Mouse (Mus musculus): ENCODE measurements around the gene Anxa6. TPM values are rescaled to one million over a fixed set of nuclear protein-coding genes. Genes with fewer than 3 reads are reported as not detected.

The Anxa6 gene
- 112 and 116 TPM in 2 replicates for polyA plus RNA-seq (2014; fragmentation: Nextera tagmentation; extraction: Ambion mirVana)

DNA sequence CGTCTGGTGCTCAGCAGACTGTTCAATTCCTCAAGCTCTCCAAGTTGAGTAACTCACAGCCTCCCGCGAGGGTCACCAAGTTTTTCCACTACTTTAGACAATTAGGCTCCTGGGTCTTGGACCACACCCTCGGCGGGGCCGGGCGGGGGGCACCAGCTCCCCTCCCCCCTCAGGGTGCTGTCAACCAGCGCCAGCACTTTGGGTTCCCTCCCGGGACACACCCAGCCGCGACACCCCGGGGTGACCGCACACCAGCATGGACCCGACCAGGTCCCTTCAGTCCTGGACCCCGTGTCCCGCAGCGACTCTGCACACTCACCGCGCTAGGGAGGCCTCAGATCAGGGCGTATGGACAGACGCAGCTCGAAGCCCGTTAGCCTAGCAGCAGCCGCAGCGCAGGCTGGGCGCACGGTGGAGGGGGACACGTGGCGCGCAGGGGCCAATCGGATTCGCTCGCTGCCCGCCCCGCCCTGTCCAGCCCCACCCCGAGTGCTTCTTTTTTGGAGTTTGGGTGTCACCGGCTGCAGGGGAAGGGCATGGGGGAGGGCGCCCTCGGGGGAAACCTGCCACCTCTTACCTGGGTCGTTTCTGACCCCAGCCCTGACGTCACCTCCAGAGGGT, at the start of gene Anxa6:
TSS of gene Anxa6 (minus strand) at position 406 of the 621 bp plus-strand sequence.
- H3K27ac ChIP-seq (replicated peaks; ENCODE audit: low read depth, low read length) = no peak within 1 kb of the TSS
- no peaks in the 10 kb centered on the region for H3K27me3 ChIP-seq (ENCODE audit: control insufficient read depth, insufficient read depth, low read length)
- peak; percentile 81 for DNase-seq (ENCODE audit: low spot score)

DNA sequence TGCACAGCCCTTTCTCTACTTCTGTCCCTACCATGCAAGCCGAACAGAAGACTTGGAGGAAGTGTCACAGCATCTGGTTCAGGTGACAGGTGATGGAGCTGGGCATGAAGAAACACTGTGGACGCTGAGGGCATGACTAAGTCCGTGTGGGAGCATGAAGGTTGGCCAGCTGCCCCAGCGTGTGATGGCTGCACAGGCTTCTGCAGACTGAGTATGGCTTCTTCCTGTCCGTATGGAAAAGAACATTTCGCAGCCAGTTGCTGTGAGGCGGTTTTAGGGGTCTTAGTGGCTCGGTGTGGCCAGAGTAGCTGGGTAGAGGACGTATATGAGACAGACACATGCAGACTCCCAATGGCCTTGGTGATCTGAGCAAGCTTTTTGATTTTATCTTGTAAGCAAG, 48.0 kb upstream of the Anxa6 start:
- Histone ChIP-seq H3K4me3 (ENCODE audit: low read depth, low read length) (no peak overlapping the region), H3K36me3 (replicated peaks; ENCODE audit: control insufficient read depth, insufficient read depth, low read depth, low read length) (no peaks in the 10 kb centered on the region), H3K27me3 (ENCODE audit: control insufficient read depth, insufficient read depth, low read length) (no peaks in the 10 kb centered on the region), H3K4me2 (ENCODE audit: low read depth, low read length) (no peak overlapping the region), H3K9me3 (replicated peaks; ENCODE audit: control insufficient read depth, low read length) (no peaks in the 10 kb centered on the region), H3K9ac (replicated peaks; ENCODE audit: low read length) (no peak overlapping the region), H3K27ac (replicated peaks; ENCODE audit: low read depth, low read length) (no peak overlapping the region), H3K4me1 (ENCODE audit: control insufficient read depth, insufficient read depth, low read length) (no peaks in the 10 kb centered on the region)
- 91% methylated on average over 9 of the region's 9 CpGs for WGBS
- ATAC-seq (replicated peaks; ENCODE audit: insufficient number of reproducible peaks, low FRiP score, low TSS enrichment, low read depth) (no peak), DNase-seq (ENCODE audit: low spot score) (no peak)

More for the DNA sequence above, at the start of gene Anxa6:
- Histone ChIP-seq H3K4me1 (ENCODE audit: control insufficient read depth, insufficient read depth, low read length) (peaks cover 10% of the 10 kb centered on the region), H3K36me3 (replicated peaks; ENCODE audit: control insufficient read depth, insufficient read depth, low read depth, low read length) (no peaks in the 10 kb centered on the region), H3K9me3 (replicated peaks; ENCODE audit: control insufficient read depth, low read length) (no peaks in the 10 kb centered on the region), H3K4me2 (ENCODE audit: low read depth, low read length) (peak within 1 kb of the TSS; percentile 88), H3K9ac (replicated peaks; ENCODE audit: low read length) (peak within 1 kb of the TSS; percentile 50), H3K4me3 (ENCODE audit: low read depth, low read length) (peak within 1 kb of the TSS; percentile 47)
- under 1% methylated on average over 40 of the region's 41 CpGs for WGBS
- ATAC-seq (replicated peaks; ENCODE audit: insufficient number of reproducible peaks, low FRiP score, low TSS enrichment, low read depth) = peak; percentile 81

DNA sequence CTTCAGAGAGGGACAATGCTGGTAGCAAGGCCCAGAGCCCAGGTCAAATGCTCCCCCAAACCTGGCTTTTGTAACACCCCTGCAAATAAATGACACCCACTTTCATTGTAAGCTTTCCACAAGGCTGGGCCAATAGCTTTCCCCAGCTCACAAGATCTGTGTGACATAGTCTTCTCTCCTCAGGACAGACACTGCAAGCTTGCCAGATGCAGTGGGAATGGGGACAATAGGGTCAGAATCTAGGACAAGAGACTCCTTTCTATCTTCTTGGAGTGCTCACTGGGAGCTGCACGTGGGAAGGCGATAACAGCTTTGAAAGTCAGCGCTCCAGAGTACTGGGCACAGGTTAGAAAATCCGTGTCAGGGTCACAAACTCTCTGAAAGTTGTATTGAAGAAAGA, 45.9 kb upstream of the Anxa6 start:
- Histone ChIP-seq H3K4me3 (ENCODE audit: low read depth, low read length) (no peak overlapping the region), H3K9ac (replicated peaks; ENCODE audit: low read length) (no peak overlapping the region), H3K27ac (replicated peaks; ENCODE audit: low read depth, low read length) (no peak overlapping the region), H3K36me3 (replicated peaks; ENCODE audit: control insufficient read depth, insufficient read depth, low read depth, low read length) (no peaks in the 10 kb centered on the region), H3K27me3 (ENCODE audit: control insufficient read depth, insufficient read depth, low read length) (no peaks in the 10 kb centered on the region), H3K4me1 (ENCODE audit: control insufficient read depth, insufficient read depth, low read length) (no peaks in the 10 kb centered on the region), H3K9me3 (replicated peaks; ENCODE audit: control insufficient read depth, low read length) (no peaks in the 10 kb centered on the region), H3K4me2 (ENCODE audit: low read depth, low read length) (no peak overlapping the region)
- 84% methylated on average over 4 of the region's 4 CpGs for WGBS
- ATAC-seq (replicated peaks; ENCODE audit: insufficient number of reproducible peaks, low FRiP score, low TSS enrichment, low read depth) = no peak
- no peak for DNase-seq (ENCODE audit: low spot score)

DNA sequence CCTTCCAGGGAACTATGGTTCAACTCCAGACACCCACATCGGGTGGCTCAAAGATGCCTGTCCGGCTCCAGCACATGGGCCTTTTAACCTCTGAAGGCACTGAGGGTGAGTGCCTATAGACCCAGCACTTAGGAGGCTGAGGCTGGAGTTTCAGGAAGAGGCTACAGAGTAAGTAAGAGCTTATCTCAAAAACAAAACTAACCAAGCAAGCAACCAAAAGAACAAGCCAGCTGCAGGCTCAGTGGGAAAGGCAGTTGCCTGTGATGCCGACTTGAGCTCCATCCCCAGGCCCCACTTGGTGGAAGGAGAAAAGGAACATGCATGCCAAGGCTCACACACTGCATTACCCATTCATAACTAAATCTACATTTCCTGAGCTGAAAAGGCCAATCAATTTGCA, 45.3 kb upstream of the Anxa6 start:
- no peaks in the 10 kb centered on the region for H3K9me3 ChIP-seq (replicated peaks; ENCODE audit: control insufficient read depth, low read length)
- 54% methylated on average over 3 of the region's 3 CpGs for WGBS
- H3K4me1 ChIP-seq (ENCODE audit: control insufficient read depth, insufficient read depth, low read length) = no peaks in the 10 kb centered on the region
- H3K4me2 ChIP-seq (ENCODE audit: low read depth, low read length) = no peak overlapping the region; the same call in 1 of the 2 replicates
- H3K27ac ChIP-seq (replicated peaks; ENCODE audit: low read depth, low read length) = no peak overlapping the region
- H3K36me3 ChIP-seq (replicated peaks; ENCODE audit: control insufficient read depth, insufficient read depth, low read depth, low read length) = no peaks in the 10 kb centered on the region
- no peak for ATAC-seq (replicated peaks; ENCODE audit: insufficient number of reproducible peaks, low FRiP score, low TSS enrichment, low read depth)
- no peak for DNase-seq (ENCODE audit: low spot score)
- H3K27me3 ChIP-seq (ENCODE audit: control insufficient read depth, insufficient read depth, low read length) = no peaks in the 10 kb centered on the region
- H3K9ac ChIP-seq (replicated peaks; ENCODE audit: low read length) = peak overlapping the region; percentile 57
- no peak overlapping the region for H3K4me3 ChIP-seq (ENCODE audit: low read depth, low read length)

DNA sequence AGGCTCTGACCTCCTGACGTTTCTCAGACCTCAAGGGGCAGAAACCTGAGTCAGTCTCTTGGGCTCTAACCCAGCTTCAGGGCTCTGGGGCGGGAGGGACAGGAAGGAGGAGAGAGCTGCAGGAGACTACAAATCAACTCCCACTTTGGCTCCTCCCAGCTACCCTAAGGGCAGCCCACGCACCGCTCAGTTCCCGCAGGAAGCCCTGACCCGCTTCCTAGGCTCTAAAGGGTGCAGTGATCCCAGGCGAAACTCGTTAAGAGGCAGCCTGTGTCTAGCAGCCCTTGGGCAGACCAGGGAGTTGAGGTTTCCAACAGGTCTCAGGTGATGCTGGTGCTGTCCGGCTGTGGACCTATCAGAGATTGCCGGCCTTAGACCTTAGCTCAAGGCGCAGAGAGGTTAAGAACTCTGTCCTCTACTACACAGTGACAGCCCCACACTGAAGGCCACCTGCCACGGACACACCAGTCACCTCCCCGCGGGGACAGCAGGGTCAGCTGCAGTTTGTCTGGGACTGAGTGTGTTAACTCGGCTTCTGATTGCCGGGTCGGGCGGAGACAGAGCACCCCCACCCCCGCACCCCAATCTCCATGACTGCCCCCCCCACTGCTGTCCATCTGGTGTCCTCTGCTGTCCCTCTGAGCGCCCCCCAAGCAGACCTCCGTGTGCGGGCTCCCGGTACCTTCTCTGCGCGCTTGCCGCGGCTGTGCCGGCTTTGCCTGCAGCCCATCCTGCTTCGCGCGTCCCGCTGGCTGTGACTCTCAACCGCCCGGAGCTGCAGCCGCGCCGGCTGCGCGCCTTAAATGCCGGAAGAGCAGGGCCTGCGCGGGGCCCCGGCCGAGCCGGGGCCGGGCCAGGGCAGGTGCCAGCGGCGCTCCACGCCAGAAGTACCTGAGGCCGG, 44.3 kb upstream of the Anxa6 start, which contains the start of gene Ccdc69:
TSS of gene Ccdc69 (minus strand) at position 801 of the 901 bp plus-strand sequence.
- H3K9me3 ChIP-seq (replicated peaks; ENCODE audit: control insufficient read depth, low read length) = no peaks in the 10 kb centered on the region
- H3K27me3 ChIP-seq (ENCODE audit: control insufficient read depth, insufficient read depth, low read length) = no peaks in the 10 kb centered on the region
- H3K4me2 ChIP-seq (ENCODE audit: low read depth, low read length) = peak within 1 kb of the TSS; percentile 88
- H3K4me3 ChIP-seq (ENCODE audit: low read depth, low read length) = peak within 1 kb of the TSS; percentile 40
- H3K4me1 ChIP-seq (ENCODE audit: control insufficient read depth, insufficient read depth, low read length) = no peaks in the 10 kb centered on the region
- DNase-seq (ENCODE audit: low spot score) (peak; percentile 68), ATAC-seq (replicated peaks; ENCODE audit: insufficient number of reproducible peaks, low FRiP score, low TSS enrichment, low read depth) (peak; percentile 42)
- WGBS = under 1% methylated on average over 50 of the region's 50 CpGs
- H3K36me3 ChIP-seq (replicated peaks; ENCODE audit: control insufficient read depth, insufficient read depth, low read depth, low read length) = no peaks in the 10 kb centered on the region
- H3K9ac ChIP-seq (replicated peaks; ENCODE audit: low read length) = peak within 1 kb of the TSS; percentile 57
- no peak within 1 kb of the TSS for H3K27ac ChIP-seq (replicated peaks; ENCODE audit: low read depth, low read length)

DNA sequence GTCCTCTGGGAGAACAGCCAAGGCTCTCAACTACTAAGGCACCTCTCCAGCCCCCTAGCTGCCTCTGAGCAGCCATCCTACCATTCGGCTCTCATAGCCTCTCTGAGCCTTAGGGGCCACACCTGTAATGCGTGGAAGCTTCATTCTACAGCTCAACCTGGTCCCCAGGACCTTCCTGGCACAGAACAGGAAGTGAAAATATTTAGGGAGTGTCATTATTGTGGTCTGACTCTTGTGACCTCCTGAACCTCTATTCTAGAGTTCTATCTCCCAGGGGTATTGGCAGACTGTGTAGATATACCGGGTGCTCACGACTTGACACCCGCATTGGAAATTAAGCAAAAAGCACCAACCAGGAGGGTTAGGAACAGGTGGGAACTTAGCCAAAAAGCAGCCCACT, 43.0 kb upstream of the Anxa6 start:
- no peak for DNase-seq (ENCODE audit: low spot score)
- no peaks in the 10 kb centered on the region for H3K27me3 ChIP-seq (ENCODE audit: control insufficient read depth, insufficient read depth, low read length)
- 81% methylated on average over 5 of the region's 5 CpGs for WGBS
- no peaks in the 10 kb centered on the region for H3K36me3 ChIP-seq (replicated peaks; ENCODE audit: control insufficient read depth, insufficient read depth, low read depth, low read length)
- H3K4me3 ChIP-seq (ENCODE audit: low read depth, low read length) = no peak overlapping the region
- H3K9ac ChIP-seq (replicated peaks; ENCODE audit: low read length) = no peak overlapping the region
- no peaks in the 10 kb centered on the region for H3K9me3 ChIP-seq (replicated peaks; ENCODE audit: control insufficient read depth, low read length)
- no peak for ATAC-seq (replicated peaks; ENCODE audit: insufficient number of reproducible peaks, low FRiP score, low TSS enrichment, low read depth)
- H3K4me2 ChIP-seq (ENCODE audit: low read depth, low read length) = no peak overlapping the region
- H3K4me1 ChIP-seq (ENCODE audit: control insufficient read depth, insufficient read depth, low read length) = no peaks in the 10 kb centered on the region
- H3K27ac ChIP-seq (replicated peaks; ENCODE audit: low read depth, low read length) = no peak overlapping the region

DNA sequence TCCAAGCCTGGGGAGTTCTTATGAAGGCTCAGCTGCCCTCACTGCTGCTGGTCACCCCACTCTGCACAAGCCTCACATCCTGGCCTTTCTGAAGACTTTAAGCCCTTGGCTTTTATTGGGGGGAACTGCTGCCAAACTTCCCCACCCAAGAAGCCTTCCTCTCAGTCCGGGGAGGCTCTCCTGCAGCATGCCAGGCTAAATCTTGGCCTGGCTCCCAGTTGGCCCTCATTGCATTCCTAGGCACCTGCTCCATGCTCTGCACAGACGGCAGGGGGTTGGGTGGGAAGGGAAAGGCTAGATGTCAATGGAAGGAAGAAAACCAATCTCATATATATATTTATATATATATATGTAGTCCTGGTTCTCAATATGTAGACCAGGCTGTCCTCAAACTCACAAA, 42.4 kb upstream of the Anxa6 start:
- Histone ChIP-seq H3K36me3 (replicated peaks; ENCODE audit: control insufficient read depth, insufficient read depth, low read depth, low read length) (no peaks in the 10 kb centered on the region), H3K27me3 (ENCODE audit: control insufficient read depth, insufficient read depth, low read length) (no peaks in the 10 kb centered on the region), H3K9ac (replicated peaks; ENCODE audit: low read length) (no peak overlapping the region), H3K4me3 (ENCODE audit: low read depth, low read length) (no peak overlapping the region), H3K27ac (replicated peaks; ENCODE audit: low read depth, low read length) (no peak overlapping the region), H3K9me3 (replicated peaks; ENCODE audit: control insufficient read depth, low read length) (no peaks in the 10 kb centered on the region), H3K4me1 (ENCODE audit: control insufficient read depth, insufficient read depth, low read length) (no peaks in the 10 kb centered on the region), H3K4me2 (ENCODE audit: low read depth, low read length) (no peak overlapping the region)
- WGBS = 83% methylated on average over 2 of the region's 2 CpGs
- ATAC-seq (replicated peaks; ENCODE audit: insufficient number of reproducible peaks, low FRiP score, low TSS enrichment, low read depth) (no peak), DNase-seq (ENCODE audit: low spot score) (no peak)

DNA sequence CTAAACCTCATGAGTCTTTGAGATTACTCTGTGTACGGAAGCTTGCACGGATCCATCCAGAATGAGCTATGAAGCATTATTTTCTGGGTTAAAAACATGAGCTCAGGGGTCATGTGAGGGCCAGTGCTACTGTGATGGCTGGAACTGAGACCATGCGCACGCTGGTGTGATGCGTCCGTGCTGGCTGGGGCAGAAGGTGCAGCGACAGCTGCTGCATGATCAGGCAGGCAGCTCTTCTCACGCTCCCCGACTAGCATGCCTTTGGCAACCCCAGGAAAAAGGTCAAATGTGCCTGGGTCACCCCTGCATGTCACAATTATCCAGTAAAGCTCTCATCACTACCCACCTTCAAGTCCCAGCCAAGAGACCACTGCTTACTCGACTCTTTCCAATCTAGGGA, 39.9 kb upstream of the Anxa6 start:
- H3K27ac ChIP-seq (replicated peaks; ENCODE audit: low read depth, low read length) = no peak overlapping the region
- H3K36me3 ChIP-seq (replicated peaks; ENCODE audit: control insufficient read depth, insufficient read depth, low read depth, low read length) = no peaks in the 10 kb centered on the region
- ATAC-seq (replicated peaks; ENCODE audit: insufficient number of reproducible peaks, low FRiP score, low TSS enrichment, low read depth) (no peak), DNase-seq (ENCODE audit: low spot score) (no peak)
- no peak overlapping the region for H3K9ac ChIP-seq (replicated peaks; ENCODE audit: low read length)
- 63% methylated on average over 10 of the region's 10 CpGs for WGBS
- H3K4me1 ChIP-seq (ENCODE audit: control insufficient read depth, insufficient read depth, low read length) = no peaks in the 10 kb centered on the region
- H3K9me3 ChIP-seq (replicated peaks; ENCODE audit: control insufficient read depth, low read length) = no peaks in the 10 kb centered on the region
- no peak overlapping the region for H3K4me3 ChIP-seq (ENCODE audit: low read depth, low read length)
- H3K27me3 ChIP-seq (ENCODE audit: control insufficient read depth, insufficient read depth, low read length) = no peaks in the 10 kb centered on the region
- no peak overlapping the region for H3K4me2 ChIP-seq (ENCODE audit: low read depth, low read length)
